ENCODE assay signal across 16 mouse cellular contexts in genomic region chr9:115887571-115887970, GRCm38 (mm10). TPM values are rescaled to one million over a fixed set of nuclear protein-coding genes. Genes with fewer than 3 reads are reported as not detected.
DNase-seq lines count a peak whose midpoint lies in the region.
"Had no signal": no experiment of that assay in that cellular context is flagged by ENCODE, and none has a peak within 500 bp of the region (broad histone marks: within the 10 kb centered on the region; RNA-seq: fewer than 3 reads in every experiment).

No protein-coding gene starts in this region.

- intact Hi-C loops in left cerebral cortex, postnatal 4 days (cut with DNase I): no loop called here
- intact Hi-C loops in left cerebral cortex, postnatal 10 days (cut with DNase I): no loop called here

- DNase-seq in cerebellum, postnatal 10 days: peak; percentile 46 to 56
- DNase-seq in cerebellum, postnatal 36 days: no peak
- peak; percentile 10 for DNase-seq in gastrocnemius, postnatal 25 days
- no peak for DNase-seq in gastrocnemius, adult 18-20 months (ENCODE audit: low spot score)
- DNase-seq in left cerebral cortex, postnatal 4 days: peak; percentile 53
- no peak for DNase-seq in left cerebral cortex, postnatal 10 days (ENCODE audit: extremely low spot score in 1 of 2, low spot score in 2 of 2)
- DNase-seq in skeletal muscle tissue, adult 2 months (ENCODE audit: low read depth, low spot score): peak; percentile 47
- DNase-seq: adrenal gland, postnatal 14 days; B cell, adult 2 months; cerebellum, adult 18-20 months; cerebellum, adult 9-11 months; embryo, embryonic 11 days; heart, adult 2 months; heart, postnatal 14 days; kidney, adult 11 months had no signal

RNA-seq across cellular contexts. Expression of gene Gadl1, which starts 21.7 kb away (rescaled TPM):
- total RNA-seq in gastrocnemius, postnatal 25 days (2021): 10 to 100 TPM in 1 of 2 experiments, 1 to 10 TPM in 1; 3.3 to 10.8 TPM
- 1 to 10 TPM; 1.8 to 5.0 TPM for total RNA-seq in gastrocnemius, adult 18-20 months (2021)
- total RNA-seq in left cerebral cortex, postnatal 4 days (2021): under 1 TPM in 1 of 2 experiments, not detected in 1; 0.10 TPM
- under 1 TPM; 0.45 to 0.77 TPM for total RNA-seq in left cerebral cortex, postnatal 10 days (2021)
- total RNA-seq: heart, adult 2 months; hindbrain, postnatal 0 days had no signal

Comparison
In these comparisons a context has a peak if more than half of its experiments do, and no peak if none do; other contexts are left out.
1. DNase-seq: peak in cerebellum, postnatal 10 days (2 of 2), gastrocnemius, postnatal 25 days (single experiment), left cerebral cortex, postnatal 4 days (single experiment) and skeletal muscle tissue, adult 2 months (single experiment); none in cerebellum, postnatal 36 days (0 of 2), gastrocnemius, adult 18-20 months (single experiment) and left cerebral cortex, postnatal 10 days (0 of 2).